10 mouse cellular contexts compared by ENCODE assay signal in the genomic region with DNA sequence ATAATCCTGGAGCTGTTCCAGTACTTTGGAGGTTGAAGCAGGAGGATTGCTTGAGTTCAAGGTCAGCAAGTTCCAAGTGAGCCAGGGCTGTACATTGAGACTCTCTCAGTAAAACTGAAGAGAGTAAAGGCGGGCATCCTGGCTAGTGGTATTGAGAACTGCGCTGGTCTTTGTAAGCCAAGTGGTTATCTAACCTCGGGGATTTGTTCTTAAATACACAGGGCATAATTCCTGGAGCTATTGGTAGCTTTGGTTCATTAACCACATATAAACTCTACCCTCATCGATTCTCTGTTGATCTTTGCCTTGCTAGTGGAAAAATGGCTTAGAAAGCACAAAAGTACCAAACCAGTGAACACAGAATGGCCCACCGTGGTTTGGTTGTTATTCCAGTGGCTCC. TPM values are rescaled to one million over a fixed set of nuclear protein-coding genes. Genes with fewer than 3 reads are reported as not detected.
A peak's percentile ranks its signal among the peaks of the same experiment; 100 is the strongest.
DNase-seq lines count a peak whose midpoint lies in the region; ATAC-seq and TF ChIP-seq lines count a peak whose summit lies in the region.
"Had no signal": no experiment of that assay in that cellular context is flagged by ENCODE, and none has a peak within 500 bp of the region (broad histone marks: within the 10 kb centered on the region; RNA-seq: fewer than 3 reads in every experiment).

No protein-coding gene starts in this region.

- no peak for DNase-seq in heart, embryonic 10.5 days (ENCODE audit: low spot score)
- DNase-seq in heart, postnatal 4 days, result no peak
- DNase-seq in CH12.LX (ENCODE audit: extremely low read depth), result no peak
- no peak for DNase-seq in liver, embryonic 14.5 days (ENCODE audit: low read depth in 3 of 3, low spot score in 3 of 3)
- no peak for DNase-seq in embryo, embryonic 11 days
- no peak for DNase-seq in embryo, embryonic 10.5 days (ENCODE audit: low spot score)
- DNase-seq in adrenal gland, postnatal 4 days (ENCODE audit: low spot score in 2 of 2), result no peak
- DNase-seq: adrenal gland, adult 8-10 months; gastrocnemius, postnatal 14 days had no signal

- no peak for TF ChIP-seq CTCF in CH12.LX (conservative IDR thresholded peaks at IDR 0.05 in 1 of 2, IDR thresholded peaks at IDR 0.05 in 1 of 2; ENCODE audit: low read depth in 2 of 2, low read length in 2 of 2)
- no peak for TF ChIP-seq CTCF in liver, embryonic 14.5 days (IDR thresholded peaks at IDR 0.05; ENCODE audit: low read depth)

- H3K4me3 ChIP-seq in heart, embryonic 10.5 days, result peak overlapping the region; percentile 82
- H3K4me3 ChIP-seq in CH12.LX (replicated peaks in 1 of 3; ENCODE audit: low read depth in 2 of 3, low read length in 2 of 3, poor library complexity in 1 of 3), result no peak overlapping the region
- peak overlapping the region; percentile 88; the same call in 1 of the 2 replicates for H3K4me3 ChIP-seq in forebrain, embryonic 16.5 days (replicated peaks; ENCODE audit: low read length)
- H3K4me3 ChIP-seq in liver, embryonic 14.5 days (ENCODE audit: insufficient read depth in 1 of 2, low read depth in 2 of 2, low read length in 2 of 2), result peak overlapping the region in 1 of 2 experiments; percentile 72; a peak in 2 of 4 replicates

- H3K27me3 ChIP-seq in heart, embryonic 10.5 days (ENCODE audit: insufficient read depth, poor library complexity, severe bottlenecking), result no peaks in the 10 kb centered on the region
- H3K27me3 ChIP-seq in CH12.LX (replicated peaks), result no peaks in the 10 kb centered on the region
- no peaks in the 10 kb centered on the region for H3K27me3 ChIP-seq in forebrain, embryonic 16.5 days (replicated peaks; ENCODE audit: control insufficient read depth, insufficient read depth, low read length)
- H3K27me3 ChIP-seq in liver, embryonic 14.5 days (ENCODE audit: control insufficient read depth, insufficient read depth, low read length), result no peaks in the 10 kb centered on the region

- no peaks in the 10 kb centered on the region for H3K9me3 ChIP-seq in heart, embryonic 10.5 days
- H3K9me3 ChIP-seq in CH12.LX (replicated peaks; ENCODE audit: low read length), result no peaks in the 10 kb centered on the region
- no peaks in the 10 kb centered on the region for H3K9me3 ChIP-seq in forebrain, embryonic 16.5 days (ENCODE audit: control insufficient read depth, low read length)
- H3K9me3 ChIP-seq in liver, embryonic 14.5 days (ENCODE audit: control insufficient read depth, low read length), result no peaks in the 10 kb centered on the region

- dilution Hi-C loops in CH12.LX (cut with MboI; ENCODE audit: extremely low pct_ligation_motif_present, extremely low pct_unique_long_range_greater_than_20kb, low sequenced_read_pairs), result no loop called here

- no peak for ATAC-seq in forebrain, embryonic 16.5 days
- ATAC-seq in liver, embryonic 14.5 days (ENCODE audit: insufficient read depth), result no peak

- 87% methylated on average over 5 of the region's 5 CpGs for WGBS in heart, embryonic 10.5 days
- WGBS in forebrain, embryonic 16.5 days, result 84% methylated on average over 5 of the region's 5 CpGs
- 64% methylated on average over 5 of the region's 5 CpGs for WGBS in liver, embryonic 14.5 days (ENCODE audit: insufficient replicate concordance)

- H3K27ac ChIP-seq in heart, embryonic 10.5 days, result peak overlapping the region; percentile 89; the same call in 1 of the 2 replicates
- no peak overlapping the region for H3K27ac ChIP-seq in CH12.LX (ENCODE audit: insufficient read depth, low read depth)
- no peak overlapping the region for H3K27ac ChIP-seq in forebrain, embryonic 16.5 days (ENCODE audit: low read length)
- no peak overlapping the region for H3K27ac ChIP-seq in liver, embryonic 14.5 days

- H3K4me1 ChIP-seq in heart, embryonic 10.5 days, result peaks cover 32% of the 10 kb centered on the region
- H3K4me1 ChIP-seq in CH12.LX (ENCODE audit: control insufficient read depth in 1 of 2, insufficient read depth in 2 of 2), result peaks cover 6 to 46% of the 10 kb centered on the region in 2 experiments; a peak in 3 of 4 replicates
- H3K4me1 ChIP-seq in forebrain, embryonic 16.5 days (replicated peaks; ENCODE audit: control insufficient read depth, insufficient read depth, low read length), result peaks cover 18% of the 10 kb centered on the region
- peaks cover 5 to 20% of the 10 kb centered on the region in 2 experiments for H3K4me1 ChIP-seq in liver, embryonic 14.5 days (replicated peaks; ENCODE audit: control insufficient read depth in 2 of 2, insufficient read depth in 2 of 2, low read length in 1 of 2)

- peak overlapping the region; percentile 68 for H3K4me2 ChIP-seq in CH12.LX (ENCODE audit: insufficient read depth, low read depth, poor library complexity, severe bottlenecking)
- H3K4me2 ChIP-seq in forebrain, embryonic 16.5 days (ENCODE audit: low read length), result peak overlapping the region; percentile 96
- H3K4me2 ChIP-seq in liver, embryonic 14.5 days (ENCODE audit: low read depth), result peak overlapping the region; percentile 68

- in situ Hi-C loops in CH12.LX (cut with MboI; ENCODE audit: low pct_ligation_motif_present, low pct_unique_long_range_greater_than_20kb, low sequenced_read_pairs), result no loop called here

- TF ChIP-seq RAD21 in CH12.LX (IDR thresholded peaks at IDR 0.05; ENCODE audit: low read depth, low read length), result no peak

- H3K79me2 ChIP-seq in CH12.LX (replicated peaks; ENCODE audit: control insufficient read depth, extremely low read depth, insufficient read depth, poor library complexity, severe bottlenecking), result peaks cover 9% of the 10 kb centered on the region; the same call in 1 of the 2 replicates

- no peak for TF ChIP-seq POLR2A in CH12.LX (IDR thresholded peaks at IDR 0.05; ENCODE audit: low read depth, low read length)

- H3K36me3 ChIP-seq in heart, embryonic 10.5 days, result peaks cover 4% of the 10 kb centered on the region; the same call in 1 of the 2 replicates
- H3K36me3 ChIP-seq in CH12.LX (replicated peaks in 1 of 2; ENCODE audit: control insufficient read depth in 1 of 2, insufficient read depth in 1 of 2, low read length in 1 of 2), result peaks cover 0 to 27% of the 10 kb centered on the region in 2 experiments
- H3K36me3 ChIP-seq in forebrain, embryonic 16.5 days (ENCODE audit: control insufficient read depth, insufficient read depth), result no peaks in the 10 kb centered on the region
- H3K36me3 ChIP-seq in liver, embryonic 14.5 days (replicated peaks; ENCODE audit: control insufficient read depth, insufficient read depth, low read depth), result no peaks in the 10 kb centered on the region

- peak overlapping the region; percentile 70 for H3K9ac ChIP-seq in CH12.LX (ENCODE audit: insufficient read depth, low read depth)
- no peak overlapping the region for H3K9ac ChIP-seq in forebrain, embryonic 16.5 days (replicated peaks; ENCODE audit: low read depth, low read length)
- no peak overlapping the region for H3K9ac ChIP-seq in liver, embryonic 14.5 days (replicated peaks)

- no peak for TF ChIP-seq EP300 in CH12.LX (IDR thresholded peaks at IDR 0.05; ENCODE audit: low read length)
- TF ChIP-seq EP300 in liver, embryonic 14.5 days (IDR thresholded peaks at IDR 0.05; ENCODE audit: low read depth), result no peak

TF ChIP-seq in CH12.LX, 34 proteins besides CTCF, POLR2A, EP300 and RAD21 (continues in another document):
- no peak for TF ChIP-seq ZMIZ1 (IDR thresholded peaks at IDR 0.05; ENCODE audit: low read depth, low read length)
- TF ChIP-seq MAZ (IDR thresholded peaks at IDR 0.05; ENCODE audit: low read depth, low read length), result no peak
- TF ChIP-seq USF1 (IDR thresholded peaks at IDR 0.05; ENCODE audit: low read depth, low read length), result no peak
- no peak for TF ChIP-seq MYC (IDR thresholded peaks at IDR 0.05; ENCODE audit: low read depth, low read length)
- TF ChIP-seq KAT2A (IDR thresholded peaks at IDR 0.05; ENCODE audit: insufficient replicate concordance, low read length), result no peak
- TF ChIP-seq UBTF (IDR thresholded peaks at IDR 0.05; ENCODE audit: low read depth, low read length), result no peak
- TF ChIP-seq USF2 (conservative IDR thresholded peaks at IDR 0.05; ENCODE audit: low read depth, low read length), result no peak
- TF ChIP-seq CHD2 (IDR thresholded peaks at IDR 0.05; ENCODE audit: low read length), result no peak
- no peak for TF ChIP-seq MXI1 (IDR thresholded peaks at IDR 0.05; ENCODE audit: low read depth, low read length)
- TF ChIP-seq JUN (IDR thresholded peaks at IDR 0.05; ENCODE audit: insufficient read depth, low read depth, low read length), result no peak
- TF ChIP-seq ZC3H11A (IDR thresholded peaks at IDR 0.05; ENCODE audit: low read depth, low read length), result no peak

RNA-seq across cellular contexts. Expression of a gene that starts 20.6 kb away (rescaled TPM):
- polyA plus RNA-seq in heart, embryonic 10.5 days (2016; fragmentation: Nextera tagmentation; extraction: Ambion mirVana), result 54.4 and 66.8 TPM in 2 replicates
- 10 to 100 TPM; 54.0 to 55.5 TPM for total RNA-seq in heart, postnatal 4 days (2021)
- total RNA-seq in CH12.LX (2012; rRNA removed), result 40.2 and 41.2 TPM in 2 replicates
- total RNA-seq in CH12.LX (2014; rRNA removed), result 16.3 and 17.3 TPM in 2 replicates
- 54.3 and 56.8 TPM in 2 replicates for polyA plus RNA-seq in CH12.LX (2012; ENCODE audit: insufficient read length, low read depth)
- 104 and 121 TPM in 2 replicates for polyA plus RNA-seq in forebrain, embryonic 16.5 days (2015; fragmentation: Nextera tagmentation; extraction: Ambion mirVana)
- polyA plus RNA-seq in liver, embryonic 14.5 days (2012; rRNA removed), result 21.7 and 27.7 TPM in 2 replicates
- 18.1 and 21.4 TPM in 2 replicates for polyA plus RNA-seq in liver, embryonic 14.5 days (2014; fragmentation: Nextera tagmentation; extraction: Ambion mirVana)
- total RNA-seq in adrenal gland, postnatal 4 days (2021), result 100 to 1,000 TPM; 168 to 190 TPM

RNA-seq across cellular contexts. Expression of a gene that starts 53.8 kb away (rescaled TPM):
- polyA plus RNA-seq in heart, embryonic 10.5 days (2016; fragmentation: Nextera tagmentation; extraction: Ambion mirVana), result 36.2 and 45.5 TPM in 2 replicates
- total RNA-seq in heart, postnatal 4 days (2021), result 10 to 100 TPM; 14.4 to 16.7 TPM
- total RNA-seq in CH12.LX (2012; rRNA removed), result 21.4 and 22.2 TPM in 2 replicates
- 9.1 and 12.0 TPM in 2 replicates for total RNA-seq in CH12.LX (2014; rRNA removed)
- 27.1 and 27.7 TPM in 2 replicates for polyA plus RNA-seq in CH12.LX (2012; ENCODE audit: insufficient read length, low read depth)
- polyA plus RNA-seq in forebrain, embryonic 16.5 days (2015; fragmentation: Nextera tagmentation; extraction: Ambion mirVana), result 81.3 and 82.9 TPM in 2 replicates
- polyA plus RNA-seq in liver, embryonic 14.5 days (2012; rRNA removed), result 5.4 and 5.7 TPM in 2 replicates
- 15.2 and 16.0 TPM in 2 replicates for polyA plus RNA-seq in liver, embryonic 14.5 days (2014; fragmentation: Nextera tagmentation; extraction: Ambion mirVana)
- total RNA-seq in adrenal gland, postnatal 4 days (2021), result 10 to 100 TPM; 46.8 to 53.9 TPM

RNA-seq across cellular contexts. Expression of a gene that starts 58.0 kb away (rescaled TPM):
- 42.9 and 48.7 TPM in 2 replicates for polyA plus RNA-seq in heart, embryonic 10.5 days (2016; fragmentation: Nextera tagmentation; extraction: Ambion mirVana)
- total RNA-seq in heart, postnatal 4 days (2021), result 10 to 100 TPM; 20.6 to 22.7 TPM
- total RNA-seq in CH12.LX (2012; rRNA removed), result 5.6 and 6.4 TPM in 2 replicates
- total RNA-seq in CH12.LX (2014; rRNA removed), result 3.3 and 3.7 TPM in 2 replicates
- polyA plus RNA-seq in CH12.LX (2012; ENCODE audit: insufficient read length, low read depth), result 19.8 and 21.3 TPM in 2 replicates
- polyA plus RNA-seq in forebrain, embryonic 16.5 days (2015; fragmentation: Nextera tagmentation; extraction: Ambion mirVana), result 60.3 and 72.2 TPM in 2 replicates
- 4.1 and 4.6 TPM in 2 replicates for polyA plus RNA-seq in liver, embryonic 14.5 days (2012; rRNA removed)
- 7.8 and 8.3 TPM in 2 replicates for polyA plus RNA-seq in liver, embryonic 14.5 days (2014; fragmentation: Nextera tagmentation; extraction: Ambion mirVana)
- 10 to 100 TPM; 54.4 to 55.1 TPM for total RNA-seq in adrenal gland, postnatal 4 days (2021)

Comparison
In these comparisons a context has a peak if more than half of its experiments do, and no peak if none do; other contexts are left out.
1. H3K4me3 ChIP-seq: peak in heart, embryonic 10.5 days (single experiment) and forebrain, embryonic 16.5 days (single experiment); none in CH12.LX (0 of 3).
2. Peak in every context shown above with its lines, with median percentiles within 50 percentile points of each other: H3K4me2 ChIP-seq.